Mouse (Mus musculus): ENCODE measurements around the gene Il17re.

Gene Il17re

DNA sequence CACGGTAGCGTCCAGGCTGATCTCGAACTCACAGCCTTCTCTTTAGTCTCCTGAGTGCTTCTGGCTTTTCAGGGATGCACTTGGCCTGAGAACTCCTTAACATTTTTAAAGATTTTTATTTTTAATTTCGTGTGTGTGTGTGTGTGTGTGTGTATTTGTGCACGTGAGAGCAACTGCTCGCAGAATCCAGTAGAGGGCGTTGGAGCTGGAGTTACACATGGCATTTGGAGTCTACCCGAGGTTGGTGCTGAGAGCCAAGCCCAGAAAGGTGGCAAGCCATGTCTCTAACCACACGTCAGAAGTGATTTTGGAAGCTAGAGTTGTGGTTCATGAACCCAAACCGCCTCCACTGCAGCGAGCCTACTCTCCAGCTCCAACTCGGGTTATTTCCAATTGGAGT is 15.2 kb upstream of the Il17re start:
- peak; percentile 25 for DNase-seq (ENCODE audit: low spot score)

DNA sequence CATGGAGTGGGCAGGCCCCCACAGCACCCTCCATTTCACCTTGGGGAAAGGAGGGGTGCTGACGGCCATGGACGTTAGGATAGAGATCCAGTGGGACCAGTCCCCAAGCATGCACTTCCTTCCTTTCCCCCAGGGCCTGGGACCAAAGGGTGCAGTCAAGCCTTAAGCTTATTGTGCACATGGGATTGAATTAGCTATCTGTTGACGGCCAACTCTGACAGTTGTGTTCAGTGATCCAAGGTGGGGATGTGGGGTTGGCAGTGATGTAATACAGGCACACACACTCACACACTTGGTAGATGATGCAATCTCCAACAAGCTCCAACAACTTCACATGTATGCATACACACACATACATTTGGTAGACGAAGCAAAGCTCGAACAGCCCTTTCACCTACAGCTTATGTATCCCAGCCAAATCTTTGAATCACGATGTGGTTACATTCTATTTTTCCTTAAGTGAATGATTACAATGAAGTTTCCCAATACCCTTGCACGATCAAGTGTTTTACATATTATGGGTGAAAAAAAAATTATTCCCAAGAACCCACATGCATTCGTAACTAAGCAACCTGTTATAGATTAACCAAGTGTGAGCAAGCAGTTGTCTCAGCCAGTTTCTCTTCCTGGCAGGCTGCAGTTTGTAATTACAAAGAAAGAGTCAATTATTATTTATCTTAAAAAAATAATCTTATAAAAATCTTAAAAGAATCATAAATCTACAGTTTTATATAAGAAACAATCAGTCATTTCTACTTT is 13.9 kb upstream of the Il17re start:
- peak; percentile 22 for DNase-seq (ENCODE audit: low spot score)

DNA sequence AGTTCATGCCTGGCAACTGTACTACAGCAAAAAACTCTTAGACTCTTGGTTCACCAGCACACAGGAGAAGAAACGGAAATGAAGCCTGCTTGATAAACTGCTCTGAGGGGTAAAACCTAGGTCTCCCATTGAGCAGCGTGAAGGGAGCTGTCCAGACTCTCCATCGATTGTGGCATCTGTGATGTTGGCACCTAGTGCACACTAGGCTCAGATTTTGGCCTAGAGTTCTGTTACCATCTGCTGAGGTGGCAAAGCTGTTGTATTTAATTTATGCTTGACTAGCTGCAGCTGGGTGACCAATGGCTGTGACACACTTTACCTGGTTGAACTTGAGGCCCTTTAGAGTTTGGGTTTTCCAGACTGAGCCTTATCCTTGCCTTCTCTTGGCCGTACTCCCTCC is 10.6 kb upstream of the Il17re start:
- no peak for DNase-seq (ENCODE audit: low spot score)

DNA sequence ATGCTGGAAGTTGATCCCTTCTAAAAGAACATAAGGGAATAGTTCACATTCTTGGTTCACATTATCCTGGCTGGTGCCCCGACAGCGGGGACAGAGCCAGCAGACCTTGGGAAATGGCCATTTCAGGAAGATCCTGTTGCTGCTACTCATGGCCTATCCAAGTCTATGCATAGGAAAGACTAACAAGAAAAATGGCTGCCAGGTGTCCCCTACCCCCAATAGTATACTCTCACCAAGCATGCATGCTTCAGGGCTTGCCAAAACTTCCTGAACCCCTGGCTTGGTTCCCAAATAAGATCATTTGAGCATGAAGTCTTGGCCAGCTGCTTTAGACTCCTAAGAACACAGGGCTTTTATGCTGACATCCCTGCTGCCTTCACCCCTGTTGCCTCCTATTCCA is 6.4 kb upstream of the Il17re start:
- DNase-seq (ENCODE audit: low spot score) = no peak

DNA sequence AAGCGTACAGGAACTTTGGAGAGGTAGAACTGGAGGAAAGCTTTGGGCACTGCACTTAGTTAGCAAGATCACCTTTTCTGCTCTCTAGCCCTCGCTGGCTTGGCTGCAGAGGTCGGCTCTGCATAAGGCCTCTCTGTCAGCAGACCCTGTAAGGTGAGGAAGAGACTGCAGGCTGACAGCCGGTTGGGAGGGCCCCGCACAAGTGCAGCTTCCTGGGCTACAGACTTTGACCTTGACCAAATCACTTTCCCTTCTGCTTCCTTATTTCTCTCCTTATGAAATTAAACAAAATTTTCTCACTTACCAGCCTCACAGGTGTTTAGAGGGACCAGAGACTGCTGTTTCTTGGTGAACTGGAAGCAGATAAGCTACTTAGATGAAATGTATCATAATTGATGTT is 3.3 kb upstream of the Il17re start:
- DNase-seq (ENCODE audit: low spot score) = no peak

DNA sequence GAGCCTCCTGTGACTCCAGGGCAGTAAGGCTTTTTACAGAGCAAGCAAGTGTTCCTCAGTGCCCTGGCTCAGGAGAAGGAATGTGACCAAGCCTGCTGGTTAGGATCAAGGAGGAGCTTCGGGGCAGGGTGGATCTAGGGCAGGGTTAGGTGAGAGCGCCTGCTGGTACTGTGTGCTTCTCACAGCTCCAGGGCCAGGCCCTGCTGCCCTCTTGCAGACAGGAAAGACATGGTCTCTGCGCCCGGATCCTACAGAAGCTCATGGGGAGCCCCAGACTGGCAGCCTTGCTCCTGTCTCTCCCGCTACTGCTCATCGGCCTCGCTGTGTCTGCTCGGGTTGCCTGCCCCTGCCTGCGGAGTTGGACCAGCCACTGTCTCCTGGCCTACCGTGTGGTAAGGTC is 351 bp downstream of the Il17re start:
- DNase-seq (ENCODE audit: low spot score) = no peak

DNA sequence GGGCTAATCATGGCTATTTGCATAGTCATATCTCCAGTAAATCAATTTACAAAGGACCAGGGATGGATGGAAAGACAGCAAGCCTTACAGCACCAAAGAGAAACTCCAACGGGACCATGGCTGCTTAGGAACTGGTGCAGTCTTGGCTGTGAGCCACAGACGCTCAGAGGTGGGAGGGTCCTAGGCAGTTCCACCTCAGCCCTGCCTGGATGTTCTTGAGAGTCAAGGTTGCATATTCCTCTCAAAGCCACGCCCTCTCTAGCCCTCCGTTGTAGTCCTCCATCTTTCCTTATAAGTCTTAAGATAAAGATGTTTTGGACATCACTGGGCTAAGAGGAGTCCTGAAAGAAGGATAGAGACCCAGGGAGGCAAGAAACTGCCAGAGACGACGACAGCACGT is 5.8 kb downstream of the Il17re start:
- DNase-seq (ENCODE audit: low spot score) = no peak

DNA sequence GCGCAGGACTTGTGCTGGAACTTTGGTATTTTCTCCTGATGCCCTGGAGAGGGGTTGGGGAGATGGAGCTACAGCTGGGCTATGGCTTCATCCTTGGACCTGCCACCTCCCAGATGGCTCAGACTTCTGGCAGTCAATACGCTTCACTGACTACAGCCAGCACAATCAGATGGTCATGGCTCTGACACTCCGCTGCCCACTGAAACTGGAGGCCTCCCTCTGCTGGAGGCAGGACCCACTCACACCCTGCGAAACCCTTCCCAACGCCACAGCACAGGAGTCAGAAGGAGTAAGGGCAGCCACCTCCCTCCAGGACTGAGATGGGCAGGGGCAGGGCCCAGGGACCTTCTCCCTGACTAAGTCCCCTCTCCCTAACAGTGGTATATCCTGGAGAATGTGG is 7.3 kb downstream of the Il17re start:
- DNase-seq (ENCODE audit: low spot score) = peak; percentile 72

DNA sequence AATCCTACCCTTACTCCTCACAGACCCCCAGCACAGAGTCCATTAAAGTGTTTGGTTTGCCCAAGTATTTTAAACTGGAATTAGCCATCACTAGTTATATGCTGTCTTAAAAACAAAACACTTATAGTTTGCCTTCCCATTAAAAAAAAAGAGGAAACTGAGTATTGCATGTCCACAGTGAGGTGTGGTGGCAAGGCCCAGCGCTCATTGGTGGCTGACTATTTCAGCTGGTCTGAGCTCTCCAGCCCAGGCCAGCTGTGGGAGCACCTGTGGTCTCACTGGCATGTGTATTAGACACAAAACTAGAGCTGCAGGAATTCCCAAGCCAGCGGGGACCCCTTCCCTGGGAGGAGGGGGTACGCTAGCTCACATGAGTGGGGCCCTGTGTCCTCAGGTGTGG is 10.2 kb downstream of the Il17re start:
- DNase-seq (ENCODE audit: low spot score) = no peak

DNA sequence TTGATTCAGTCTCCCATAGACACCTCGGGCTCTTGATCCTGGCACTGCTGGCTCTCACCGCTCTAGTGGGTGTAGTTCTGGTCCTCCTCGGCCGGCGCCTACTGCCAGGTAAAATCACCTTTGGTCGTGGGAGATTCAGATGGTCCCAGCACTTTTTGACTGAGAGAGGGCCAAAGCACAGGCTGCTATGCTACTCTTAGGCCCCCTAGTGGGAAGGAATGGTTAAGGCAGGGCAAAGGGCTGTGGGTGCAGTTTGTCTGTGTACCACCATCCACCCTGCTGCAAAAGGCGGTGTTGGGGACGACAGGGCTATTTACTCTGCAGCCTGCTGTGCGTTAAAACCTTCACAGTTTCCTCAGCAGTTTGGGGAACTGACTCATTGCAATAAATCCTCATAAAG is 10.7 kb downstream of the Il17re start:
- DNase-seq (ENCODE audit: low spot score) = peak; percentile 85

DNA sequence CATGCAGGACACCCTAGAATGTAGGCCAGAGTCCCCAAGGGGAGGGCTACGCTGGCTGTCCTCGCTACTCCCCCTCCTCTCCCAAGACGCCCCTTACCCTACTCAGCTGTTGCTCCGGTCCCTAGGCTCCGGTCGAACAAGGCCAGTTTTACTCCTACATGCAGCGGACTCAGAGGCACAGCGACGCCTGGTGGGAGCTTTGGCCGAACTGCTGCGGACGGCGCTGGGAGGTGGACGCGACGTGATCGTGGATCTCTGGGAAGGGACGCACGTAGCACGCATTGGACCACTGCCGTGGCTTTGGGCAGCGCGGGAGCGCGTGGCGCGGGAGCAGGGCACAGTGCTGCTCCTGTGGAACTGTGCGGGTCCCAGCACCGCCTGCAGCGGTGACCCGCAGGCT is 11.1 kb downstream of the Il17re start:
- peak; percentile 82 for DNase-seq (ENCODE audit: low spot score)

DNA sequence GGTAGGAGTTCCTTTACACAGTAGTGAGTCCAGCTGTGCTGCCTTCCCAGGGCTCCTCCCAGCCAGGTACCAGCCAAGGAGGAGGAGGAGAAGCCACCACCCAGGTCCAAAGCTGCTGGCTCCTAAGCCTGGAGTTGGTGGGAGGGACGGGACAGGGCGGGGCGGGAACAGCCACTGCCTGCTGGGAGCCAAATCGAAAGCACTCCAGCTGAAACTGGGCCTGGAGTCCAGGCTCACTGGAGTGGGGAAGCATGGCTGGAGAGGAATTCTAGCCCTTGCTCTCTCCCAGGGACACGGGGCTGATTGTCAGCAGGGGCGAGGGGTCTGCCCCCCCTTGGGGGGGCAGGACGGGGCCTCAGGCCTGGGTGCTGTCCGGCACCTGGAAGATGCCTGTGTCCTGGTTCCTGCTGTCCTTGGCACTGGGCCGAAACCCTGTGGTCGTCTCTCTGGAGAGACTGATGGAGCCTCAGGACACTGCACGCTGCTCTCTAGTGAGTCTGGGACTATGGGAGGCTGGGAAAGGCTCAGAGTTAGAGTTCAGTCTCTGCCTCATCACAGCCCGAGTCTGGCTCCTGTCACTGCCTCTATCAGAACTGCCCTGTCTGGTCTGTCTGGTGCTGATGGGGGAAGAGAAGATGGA is 13.1 kb downstream of the Il17re start, which contains the start of gene Il17rc:
TSS of gene Il17rc (plus strand) at position 131 of the 640 bp plus-strand sequence.
- peak; percentile 76 for DNase-seq (ENCODE audit: low spot score)

DNA sequence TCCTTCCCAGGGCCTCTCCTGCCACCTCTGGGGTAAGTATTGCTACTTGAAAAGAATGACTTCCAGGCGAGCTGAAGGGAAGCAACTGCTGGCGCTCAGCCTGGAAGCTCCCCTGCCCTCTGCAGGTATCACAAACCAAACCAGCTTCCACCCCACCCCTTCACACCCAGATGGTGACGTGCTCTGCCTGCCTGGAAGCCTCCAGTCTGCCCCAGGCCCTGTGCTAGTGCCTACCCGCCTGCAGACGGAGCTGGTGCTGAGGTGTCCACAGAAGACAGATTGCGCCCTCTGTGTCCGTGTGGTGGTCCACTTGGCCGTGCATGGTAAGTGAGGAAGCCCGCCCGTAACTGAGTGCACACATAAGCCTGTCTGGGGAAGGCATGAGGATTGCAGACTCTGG is 13.8 kb downstream of the Il17re start:
- peak; percentile 63 for DNase-seq (ENCODE audit: low spot score)

DNA sequence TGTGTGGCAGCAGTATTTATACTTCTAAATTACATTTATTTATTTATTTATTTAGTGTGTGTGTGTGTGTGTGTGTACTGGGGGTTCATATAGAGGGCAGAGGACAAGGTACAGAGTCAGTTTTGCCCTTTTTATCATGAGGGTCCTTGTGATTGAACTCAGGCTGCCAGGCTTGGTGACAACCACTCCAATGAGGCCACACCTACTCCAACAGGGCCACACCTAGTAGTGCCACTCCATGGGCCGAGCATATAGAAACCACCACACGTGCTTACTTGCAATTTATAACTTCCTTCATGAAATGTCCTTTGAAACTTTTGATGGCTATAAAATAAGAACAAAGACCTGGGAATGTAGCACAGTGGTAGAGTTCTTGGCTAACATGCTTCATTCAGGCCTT is 15.0 kb downstream of the Il17re start:
- no peak for DNase-seq (ENCODE audit: low spot score)

DNA sequence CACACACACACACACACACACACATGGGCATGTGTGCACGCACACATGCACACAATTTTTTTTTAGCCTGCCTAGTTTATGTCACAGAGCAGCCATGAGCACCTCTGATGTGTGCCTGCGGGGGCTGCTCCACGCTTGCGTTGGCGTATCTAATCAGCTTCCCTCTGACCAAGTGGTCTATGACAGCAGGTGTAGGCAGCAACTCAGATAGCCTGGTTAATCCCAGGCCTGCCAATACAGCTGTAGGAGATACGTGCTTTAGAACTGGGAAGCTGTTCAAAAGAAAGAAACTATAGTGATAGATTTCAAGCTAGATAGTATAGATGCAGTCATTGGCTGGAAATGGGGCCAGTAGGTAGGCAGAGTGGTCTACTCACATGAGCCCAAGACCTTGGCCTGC is 15.4 kb downstream of the Il17re start:
- no peak for DNase-seq (ENCODE audit: low spot score)

DNA sequence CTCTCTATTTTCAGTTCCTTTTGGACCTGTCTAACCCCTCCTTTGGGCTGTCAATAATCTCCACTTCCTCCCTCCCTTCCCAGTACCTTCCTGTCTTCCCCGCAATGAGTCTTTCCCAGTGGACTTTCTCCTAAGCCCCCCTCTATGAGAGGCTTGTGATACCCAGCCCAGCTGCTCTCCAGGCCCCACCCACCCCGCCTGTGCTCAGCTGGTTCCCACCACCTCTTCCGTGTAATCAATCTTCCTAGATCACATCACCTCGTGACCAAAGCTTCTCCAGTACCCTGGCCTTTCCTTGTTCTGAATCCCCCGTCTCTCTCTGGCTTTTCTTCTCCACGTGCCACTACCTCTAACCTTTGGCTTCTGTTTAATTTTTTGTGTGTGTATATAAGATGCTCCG is 19.1 kb downstream of the Il17re start:
- DNase-seq (ENCODE audit: low spot score) = no peak

DNA sequence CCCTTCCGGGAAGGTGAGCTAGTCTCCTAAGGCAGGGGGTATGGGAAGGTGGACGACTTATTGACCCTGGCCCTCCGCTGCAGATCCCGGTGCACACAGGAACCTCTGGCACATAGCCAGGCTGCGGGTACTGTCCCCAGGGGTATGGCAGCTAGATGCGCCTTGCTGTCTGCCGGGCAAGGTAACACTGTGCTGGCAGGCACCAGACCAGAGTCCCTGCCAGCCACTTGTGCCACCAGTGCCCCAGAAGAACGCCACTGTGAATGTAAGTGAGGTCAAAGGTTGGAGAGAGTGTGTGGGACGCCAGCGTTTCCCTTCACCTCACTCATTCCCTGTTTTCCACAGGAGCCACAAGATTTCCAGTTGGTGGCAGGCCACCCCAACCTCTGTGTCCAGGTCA is 20.6 kb downstream of the Il17re start:
- no peak for DNase-seq (ENCODE audit: low spot score)

DNA sequence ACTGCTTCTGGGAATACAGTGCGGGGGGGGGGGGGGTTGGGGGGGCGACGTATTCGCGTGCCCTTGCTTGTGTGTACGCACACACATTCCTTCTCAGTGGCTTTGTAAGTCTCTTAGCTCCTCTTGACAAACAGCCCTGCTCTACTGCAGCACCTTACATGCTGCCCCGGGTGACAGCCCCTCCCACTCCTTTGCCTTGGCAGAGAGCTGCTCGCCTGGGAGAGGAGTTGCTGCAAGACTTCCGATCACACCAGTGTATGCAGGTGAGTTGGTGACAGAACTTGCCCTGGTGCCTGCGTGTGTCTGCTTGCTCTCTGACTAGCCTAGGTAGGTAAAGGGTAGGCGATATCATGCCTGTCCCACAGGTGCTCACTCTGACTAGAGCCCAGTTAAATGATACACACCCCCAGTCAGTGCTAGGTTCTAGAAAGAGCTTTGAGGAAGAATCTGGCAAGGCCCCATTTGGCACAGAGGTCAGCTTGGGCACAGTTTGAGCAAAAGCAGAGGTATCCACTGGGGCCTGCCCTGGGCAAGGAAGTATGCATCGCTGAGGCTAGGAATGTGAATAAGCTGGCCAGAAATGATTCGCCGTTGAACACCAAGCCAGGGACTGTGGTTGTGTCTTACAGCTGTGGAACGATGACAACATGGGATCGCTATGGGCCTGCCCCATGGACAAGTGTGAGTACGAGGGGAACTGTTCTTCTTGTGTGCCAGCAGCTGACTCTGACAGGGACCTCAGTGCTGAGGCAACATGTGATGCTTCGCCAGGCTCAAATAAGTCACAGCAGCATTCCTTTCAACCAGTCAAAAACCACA is 22.5 kb downstream of the Il17re start:
- DNase-seq (ENCODE audit: low spot score) = peak; percentile 21

DNA sequence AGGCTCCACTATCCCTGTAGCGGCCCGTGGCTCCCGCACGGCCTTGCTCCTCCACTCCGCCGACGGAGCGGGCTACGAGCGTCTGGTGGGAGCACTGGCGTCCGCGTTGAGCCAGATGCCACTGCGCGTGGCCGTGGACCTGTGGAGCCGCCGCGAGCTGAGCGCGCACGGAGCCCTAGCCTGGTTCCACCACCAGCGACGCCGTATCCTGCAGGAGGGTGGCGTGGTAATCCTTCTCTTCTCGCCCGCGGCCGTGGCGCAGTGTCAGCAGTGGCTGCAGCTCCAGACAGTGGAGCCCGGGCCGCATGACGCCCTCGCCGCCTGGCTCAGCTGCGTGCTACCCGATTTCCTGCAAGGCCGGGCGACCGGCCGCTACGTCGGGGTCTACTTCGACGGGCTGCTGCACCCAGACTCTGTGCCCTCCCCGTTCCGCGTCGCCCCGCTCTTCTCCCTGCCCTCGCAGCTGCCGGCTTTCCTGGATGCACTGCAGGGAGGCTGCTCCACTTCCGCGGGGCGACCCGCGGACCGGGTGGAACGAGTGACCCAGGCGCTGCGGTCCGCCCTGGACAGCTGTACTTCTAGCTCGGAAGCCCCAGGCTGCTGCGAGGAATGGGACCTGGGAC is 24.3 kb downstream of the Il17re start:
- DNase-seq (ENCODE audit: low spot score) = peak; percentile 58

DNA sequence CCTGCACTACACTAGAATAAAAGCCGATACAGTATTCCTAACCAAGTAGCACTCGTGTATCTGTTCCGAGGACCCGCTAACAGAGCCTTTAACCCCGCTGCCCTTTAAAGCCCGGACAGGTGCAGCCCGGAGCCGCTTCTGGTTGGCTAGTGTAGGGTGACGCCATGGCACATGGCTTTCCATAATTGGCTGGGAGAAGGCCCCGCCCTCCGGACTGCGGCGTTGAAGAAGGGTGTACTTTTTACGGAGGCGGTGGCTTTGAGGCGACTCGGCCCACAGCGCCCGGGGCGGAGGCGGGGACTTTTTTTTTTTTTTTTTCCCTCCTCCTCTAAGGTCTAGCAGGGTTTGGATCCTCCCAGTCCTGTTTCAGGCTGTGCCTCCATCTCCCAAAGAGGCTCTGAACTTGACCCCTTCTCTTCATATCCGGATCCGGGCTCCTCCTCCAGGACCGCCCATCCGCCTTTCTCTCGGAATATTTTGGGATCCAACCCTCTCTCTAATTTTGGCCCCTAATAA is 24.9 kb downstream of the Il17re start, which contains the start of gene Creld1:
TSS of gene Creld1 (plus strand) at position 198 of the 516 bp plus-strand sequence.
- DNase-seq (ENCODE audit: low spot score) = peak; percentile 96

DNA sequence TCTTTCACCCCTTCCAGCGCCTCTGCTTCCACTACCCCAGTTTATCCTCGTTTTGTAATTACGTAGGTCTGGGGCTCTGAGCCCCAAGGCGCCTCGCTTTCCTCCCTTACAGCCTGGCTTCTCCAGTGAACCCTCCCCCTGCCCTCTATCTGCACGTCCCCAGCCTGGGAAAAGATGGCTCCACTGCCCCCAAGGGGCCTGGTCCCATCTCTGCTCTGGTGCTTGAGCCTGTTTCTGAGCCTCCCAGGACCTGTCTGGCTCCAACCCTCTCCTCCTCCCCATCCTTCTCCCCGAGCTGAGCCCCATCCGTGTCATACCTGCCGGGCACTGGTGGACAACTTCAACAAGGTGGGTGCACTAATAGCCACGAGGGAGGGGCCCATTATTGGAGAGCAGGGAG is 25.4 kb downstream of the Il17re start:
- DNase-seq (ENCODE audit: low spot score) = peak; percentile 70

DNA sequence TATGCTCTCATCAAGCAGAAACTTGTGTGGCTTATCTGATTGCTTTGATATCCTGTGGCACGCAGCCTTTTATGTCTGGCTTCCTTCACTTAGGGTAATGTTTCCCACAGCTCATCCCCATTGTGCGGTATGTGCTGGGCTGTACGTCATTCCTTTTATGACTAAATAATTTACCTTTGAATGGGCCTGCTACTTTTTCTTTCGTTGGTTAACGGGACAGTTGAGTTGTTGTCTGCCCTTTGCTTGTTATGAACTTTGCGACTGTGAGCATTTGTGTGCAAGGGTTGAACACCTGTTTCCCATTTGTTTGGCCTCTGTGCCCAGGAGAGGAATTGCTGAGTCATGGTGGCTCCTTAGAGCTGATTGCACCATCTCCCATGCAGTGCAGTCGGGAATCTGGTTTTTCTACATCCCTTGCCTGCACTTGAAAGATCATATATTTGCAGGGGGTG is 28.9 kb downstream of the Il17re start:
- peak; percentile 64 for DNase-seq (ENCODE audit: low spot score)
